9 mouse cellular contexts compared by ENCODE assay signal in the genomic region with DNA sequence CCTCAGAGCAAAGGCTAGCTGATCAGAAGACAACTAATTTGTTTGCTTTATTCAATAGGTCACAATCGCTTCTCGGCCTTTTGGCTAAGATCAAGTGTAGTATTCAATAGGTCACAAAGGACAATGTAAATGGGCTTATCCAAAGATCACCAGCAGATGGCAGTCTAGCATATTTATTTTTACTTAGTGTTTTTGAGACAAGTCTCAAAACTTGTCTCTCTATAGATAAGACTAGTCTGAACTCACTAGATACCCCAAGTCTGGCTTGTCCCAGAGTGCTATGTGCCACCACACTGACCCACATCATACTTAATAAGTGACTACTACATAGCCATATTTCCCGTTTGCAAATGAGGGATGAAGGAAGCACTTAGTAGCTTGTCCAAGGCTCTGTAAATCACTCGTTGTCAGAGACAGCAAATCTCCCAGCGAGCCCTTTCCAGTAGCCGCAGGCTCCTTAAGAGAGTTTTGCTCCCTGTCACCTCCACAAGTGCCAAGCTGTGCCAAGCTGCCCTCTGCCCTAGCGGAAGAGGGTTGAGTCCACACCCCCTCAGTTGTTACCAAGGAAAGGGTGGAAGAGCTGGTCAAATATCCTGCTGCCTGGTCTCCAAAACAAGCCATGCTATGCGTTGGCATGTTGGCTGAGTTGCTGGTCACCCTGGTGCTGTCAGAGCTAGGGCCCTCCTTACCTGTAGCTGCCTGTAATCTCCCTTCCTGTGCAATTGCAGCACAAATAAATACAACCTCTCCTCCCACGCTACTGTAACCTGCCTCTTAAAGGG. TPM values are rescaled to one million over a fixed set of nuclear protein-coding genes. Genes with fewer than 3 reads are reported as not detected.
DNase-seq lines count a peak whose midpoint lies in the region; ATAC-seq and TF ChIP-seq lines count a peak whose summit lies in the region.
"Had no signal": no experiment of that assay in that cellular context is flagged by ENCODE, and none has a peak within 500 bp of the region (broad histone marks: within the 10 kb centered on the region; RNA-seq: fewer than 3 reads in every experiment).

No protein-coding gene starts in this region.

- peak; percentile 52; the same call in 1 of the 2 replicates for ATAC-seq in frontal cortex, adult (ENCODE audit: low TSS enrichment)
- ATAC-seq in granulocyte monocyte progenitor cell, adult 5-6 weeks (replicated peaks; ENCODE audit: poor library complexity, severe bottlenecking), result peak; percentile 43; the same call in 1 of the 2 replicates
- no peak for ATAC-seq in kidney, postnatal 0 days (replicated peaks; ENCODE audit: low FRiP score, low read depth)

- TF ChIP-seq CTCF in kidney, postnatal 0 days (IDR thresholded peaks at IDR 0.05; ENCODE audit: low read depth), result peak; percentile 75
- TF ChIP-seq CTCF in thymus, adult 2 months (IDR thresholded peaks at IDR 0.05; ENCODE audit: borderline replicate concordance, control insufficient read depth, extremely low read depth, insufficient read depth, low read length, poor library complexity), result 0 out of 2 replicates have a peak, but pooled peaks have one; percentile 47

- peak overlapping the region; percentile 36 for H3K4me2 ChIP-seq in kidney, postnatal 0 days (ENCODE audit: low read length)
- H3K4me2 ChIP-seq: neural tube, embryonic 12.5 days had no signal

- H3K27ac ChIP-seq in kidney, postnatal 0 days, result no peak overlapping the region
- peak overlapping the region; percentile 40 for H3K27ac ChIP-seq in macrophage
- H3K27ac ChIP-seq in thymus, adult 2 months (ENCODE audit: control insufficient read depth, insufficient read depth, low read length), result peak overlapping the region; percentile 71
- H3K27ac ChIP-seq: neural tube, embryonic 12.5 days had no signal

- peaks cover 11% of the 10 kb centered on the region for H3K36me3 ChIP-seq in kidney, postnatal 0 days (ENCODE audit: insufficient read depth, low read length)
- H3K36me3 ChIP-seq in macrophage (ENCODE audit: inconsistent target), result peaks cover 13% of the 10 kb centered on the region
- H3K36me3 ChIP-seq in thymus, adult 2 months (ENCODE audit: control insufficient read depth, insufficient read depth, low read length), result peaks cover 17% of the 10 kb centered on the region

- H3K27me3 ChIP-seq in kidney, postnatal 0 days (ENCODE audit: insufficient read depth, low read length), result no peaks in the 10 kb centered on the region
- no peaks in the 10 kb centered on the region for H3K27me3 ChIP-seq in thymus, adult 2 months (ENCODE audit: control insufficient read depth, insufficient read depth, low read length)
- H3K27me3 ChIP-seq: neural tube, embryonic 12.5 days had no signal

- WGBS in kidney, postnatal 0 days, result 16% methylated on average over 9 of the region's 9 CpGs
- WGBS in macrophage (ENCODE audit: missing documents), result 8% methylated on average over 9 of the region's 9 CpGs
- 15% methylated on average over 9 of the region's 9 CpGs for WGBS in thymus, adult 2 months

- no peak for DNase-seq in frontal cortex, postnatal 14 days (ENCODE audit: low spot score in 2 of 2)
- DNase-seq in CD4-positive helper T cell, adult 2 months (ENCODE audit: low read depth, low spot score), result peak; percentile 81
- peak; percentile 85 for DNase-seq in c-Kit-positive CD71-positive TER-119-negative erythroid progenitor cells, embryonic 14.5 days (ENCODE audit: low read depth)
- peak; percentile 86 for DNase-seq in kidney, postnatal 0 days (ENCODE audit: low spot score)
- DNase-seq in thymus, adult 2 months, result peak; percentile 59

- no peak overlapping the region for H3K4me3 ChIP-seq in kidney, postnatal 0 days (replicated peaks; ENCODE audit: low read depth, low read length)
- H3K4me3 ChIP-seq in macrophage (ENCODE audit: inconsistent target), result peak overlapping the region; percentile 7
- H3K4me3 ChIP-seq in thymus, adult 2 months (ENCODE audit: control insufficient read depth, insufficient read depth, low read length), result peak overlapping the region; percentile 95
- H3K4me3 ChIP-seq: neural tube, embryonic 12.5 days had no signal

- no peaks in the 10 kb centered on the region for H3K9me3 ChIP-seq in kidney, postnatal 0 days (replicated peaks; ENCODE audit: low read length)
- H3K9me3 ChIP-seq: neural tube, embryonic 12.5 days had no signal

- 0 out of 2 replicates have a peak overlapping the region, but pooled peaks have one; percentile 37 for H3K9ac ChIP-seq in kidney, postnatal 0 days (ENCODE audit: low read depth, low read length)
- H3K9ac ChIP-seq: neural tube, embryonic 12.5 days had no signal

- TF ChIP-seq POLR2A in thymus, adult 2 months (IDR thresholded peaks at IDR 0.05; ENCODE audit: control insufficient read depth, extremely low read depth, insufficient read depth, low read length, poor library complexity), result no peak

- peaks cover 18% of the 10 kb centered on the region for H3K4me1 ChIP-seq in kidney, postnatal 0 days (replicated peaks; ENCODE audit: insufficient read depth, low read length)
- peaks cover 12% of the 10 kb centered on the region for H3K4me1 ChIP-seq in thymus, adult 2 months (replicated peaks; ENCODE audit: control insufficient read depth, insufficient read depth, low read length)
- H3K4me1 ChIP-seq: neural tube, embryonic 12.5 days had no signal

- H3K79me2 ChIP-seq in macrophage (ENCODE audit: inconsistent target), result no peaks in the 10 kb centered on the region

RNA-seq across cellular contexts. Expression of a gene that starts 13.6 kb away (rescaled TPM):
- 125 and 137 TPM in 2 replicates for total RNA-seq in granulocyte monocyte progenitor cell, adult 5-6 weeks (2014; fragmentation: Nextera tagmentation)
- 59.1 and 73.5 TPM in 2 replicates for total RNA-seq in granulocyte monocyte progenitor cell, adult 5-6 weeks (2017)
- 53.7 and 65.4 TPM in 2 replicates for polyA plus RNA-seq in kidney, postnatal 0 days (2015; fragmentation: Nextera tagmentation; extraction: Ambion mirVana)
- total RNA-seq in macrophage (2018; cell fraction: chromatin; rRNA removed), result 100 to 1,000 TPM; 401 to 771 (median 585) TPM
- total RNA-seq in macrophage (2018; cell fraction: cytosol; rRNA removed), result 100 to 1,000 TPM; 114 to 210 (median 154) TPM
- 100 to 1,000 TPM; 216 to 483 (median 324) TPM for total RNA-seq in macrophage (2018; cell fraction: nucleus; rRNA removed)
- polyA plus RNA-seq in macrophage (2018), result 83.0 to 111 TPM (median 86.2 TPM) in 3 replicates
- polyA plus RNA-seq in thymus, adult 2 months (2012; rRNA removed), result 164 and 192 TPM in 2 replicates

RNA-seq across cellular contexts. Expression of a gene that starts 16.5 kb away (rescaled TPM):
- total RNA-seq in granulocyte monocyte progenitor cell, adult 5-6 weeks (2014; fragmentation: Nextera tagmentation), result 401 and 434 TPM in 2 replicates
- 225 and 243 TPM in 2 replicates for total RNA-seq in granulocyte monocyte progenitor cell, adult 5-6 weeks (2017)
- polyA plus RNA-seq in kidney, postnatal 0 days (2015; fragmentation: Nextera tagmentation; extraction: Ambion mirVana), result 294 and 311 TPM in 2 replicates
- total RNA-seq in macrophage (2018; cell fraction: chromatin; rRNA removed), result 10 to 100 TPM in 24 of 26 experiments, 1 to 10 TPM in 2; 6.9 to 42.1 (median 15.7) TPM
- 100 to 1,000 TPM in 20 of 26 experiments, 10 to 100 TPM in 6; 79.8 to 136 (median 115) TPM for total RNA-seq in macrophage (2018; cell fraction: cytosol; rRNA removed)
- total RNA-seq in macrophage (2018; cell fraction: nucleus; rRNA removed), result 100 to 1,000 TPM in 1 of 26 experiments, 10 to 100 TPM in 25; 23.5 to 102 (median 68.8) TPM
- 108 to 122 TPM (median 113 TPM) in 3 replicates for polyA plus RNA-seq in macrophage (2018)
- polyA plus RNA-seq in thymus, adult 2 months (2012; rRNA removed), result 196 and 206 TPM in 2 replicates

RNA-seq across cellular contexts. Expression of a gene that starts 38.6 kb away (rescaled TPM):
- 64.7 and 67.9 TPM in 2 replicates for total RNA-seq in granulocyte monocyte progenitor cell, adult 5-6 weeks (2014; fragmentation: Nextera tagmentation)
- total RNA-seq in granulocyte monocyte progenitor cell, adult 5-6 weeks (2017), result 37.9 and 39.6 TPM in 2 replicates
- polyA plus RNA-seq in kidney, postnatal 0 days (2015; fragmentation: Nextera tagmentation; extraction: Ambion mirVana), result 35.1 and 35.9 TPM in 2 replicates
- total RNA-seq in macrophage (2018; cell fraction: chromatin; rRNA removed), result 10 to 100 TPM; 13.2 to 83.4 (median 37.9) TPM
- 10 to 100 TPM; 19.8 to 27.6 (median 24.4) TPM for total RNA-seq in macrophage (2018; cell fraction: cytosol; rRNA removed)
- 10 to 100 TPM; 15.2 to 81.8 (median 29.2) TPM for total RNA-seq in macrophage (2018; cell fraction: nucleus; rRNA removed)
- 26.3 to 31.7 TPM (median 26.5 TPM) in 3 replicates for polyA plus RNA-seq in macrophage (2018)
- polyA plus RNA-seq in thymus, adult 2 months (2012; rRNA removed), result 80.5 and 82.1 TPM in 2 replicates

RNA-seq across cellular contexts. Expression of a gene that starts 39.3 kb away (rescaled TPM):
- total RNA-seq in granulocyte monocyte progenitor cell, adult 5-6 weeks (2014; fragmentation: Nextera tagmentation), result 60.7 and 74.3 TPM in 2 replicates
- total RNA-seq in granulocyte monocyte progenitor cell, adult 5-6 weeks (2017), result 102 and 122 TPM in 2 replicates
- polyA plus RNA-seq in kidney, postnatal 0 days (2015; fragmentation: Nextera tagmentation; extraction: Ambion mirVana), result 164 and 173 TPM in 2 replicates
- 10 to 100 TPM in 7 of 26 experiments, 1 to 10 TPM in 16, not detected in 3; 1.9 to 25.1 (median 4.5) TPM for total RNA-seq in macrophage (2018; cell fraction: chromatin; rRNA removed)
- total RNA-seq in macrophage (2018; cell fraction: cytosol; rRNA removed), result 100 to 1,000 TPM in 22 of 26 experiments, 10 to 100 TPM in 4; 84.4 to 168 (median 109) TPM
- 10 to 100 TPM in 24 of 26 experiments, 1 to 10 TPM in 2; 7.2 to 35.9 (median 19.1) TPM for total RNA-seq in macrophage (2018; cell fraction: nucleus; rRNA removed)
- 164 to 206 TPM (median 186 TPM) in 3 replicates for polyA plus RNA-seq in macrophage (2018)
- polyA plus RNA-seq in thymus, adult 2 months (2012; rRNA removed), result 128 and 141 TPM in 2 replicates

RNA-seq across cellular contexts. Expression of a gene that starts 44.0 kb away (rescaled TPM):
- total RNA-seq in granulocyte monocyte progenitor cell, adult 5-6 weeks (2014; fragmentation: Nextera tagmentation), result 1.0 and 1.2 TPM in 2 replicates
- not detected in 2 replicates for total RNA-seq in granulocyte monocyte progenitor cell, adult 5-6 weeks (2017)
- polyA plus RNA-seq in kidney, postnatal 0 days (2015; fragmentation: Nextera tagmentation; extraction: Ambion mirVana), result 27.4 and 28.9 TPM in 2 replicates
- total RNA-seq in macrophage (2018; cell fraction: chromatin; rRNA removed), result 1 to 10 TPM in 8 of 26 experiments, not detected in 18; 1.2 to 4.1 (median 2.6) TPM
- total RNA-seq in macrophage (2018; cell fraction: cytosol; rRNA removed), result not detected
- total RNA-seq in macrophage (2018; cell fraction: nucleus; rRNA removed), result 1 to 10 TPM in 2 of 26 experiments, under 1 TPM in 2, not detected in 22; 0.72 to 2.6 (median 0.99) TPM
- not detected in 3 replicates for polyA plus RNA-seq in macrophage (2018)
- polyA plus RNA-seq in thymus, adult 2 months (2012; rRNA removed), result 6.3 and 9.3 TPM in 2 replicates

Comparison
In these comparisons a context has a peak if more than half of its experiments do, and no peak if none do; other contexts are left out.
1. DNase-seq: peak in CD4-positive helper T cell, adult 2 months (single experiment), c-Kit-positive CD71-positive TER-119-negative erythroid progenitor cells, embryonic 14.5 days (single experiment), kidney, postnatal 0 days (single experiment) and thymus, adult 2 months (single experiment); none in frontal cortex, postnatal 14 days (0 of 2).